Mouse (Mus musculus): ENCODE measurements around the gene Prr14l.
"Not testable (repeated sequence)": the region's sequence is repeated elsewhere in the genome, so short reads cannot be mapped to it uniquely, and the experiment has no call there.

Prr14l gene

GRCm38 (mm10) chr5:32786454-32786853 is 67.6 kb downstream of the Prr14l start:
- not testable (repeated sequence) for DNase-seq (ENCODE audit: low read depth, low spot score)

- DNase-seq (ENCODE audit: low read depth, low spot score), result peak; percentile 96
Measured at GRCm38 (mm10) chr5:32785313-32785915, 68.6 kb downstream of the Prr14l start, which contains the start of gene Pisd. Pisd (minus strand) TSS chr5:32785646.

- no peak for DNase-seq (ENCODE audit: low read depth, low spot score)
Measured at GRCm38 (mm10) chr5:32784726-32785125, 69.3 kb downstream of the Prr14l start.

- DNase-seq (ENCODE audit: low read depth, low spot score), result no peak
Measured at GRCm38 (mm10) chr5:32781596-32781995, 72.5 kb downstream of the Prr14l start.

GRCm38 (mm10) chr5:32778168-32778567 is 75.9 kb downstream of the Prr14l start:
- DNase-seq (ENCODE audit: low read depth, low spot score), result no peak

- no peak for DNase-seq (ENCODE audit: low read depth, low spot score)
Measured at GRCm38 (mm10) chr5:32772361-32772760, 81.7 kb downstream of the Prr14l start.

GRCm38 (mm10) chr5:32767636-32768373 is 86.3 kb downstream of the Prr14l start:
- peak; percentile 45 for DNase-seq (ENCODE audit: low read depth, low spot score)

- DNase-seq (ENCODE audit: low read depth, low spot score), result peak; percentile 38
Measured at GRCm38 (mm10) chr5:32767004-32767403, 87.1 kb downstream of the Prr14l start.

GRCm38 (mm10) chr5:32761566-32762140 is 92.4 kb downstream of the Prr14l start:
- DNase-seq (ENCODE audit: low read depth, low spot score), result no peak

- DNase-seq (ENCODE audit: low read depth, low spot score), result no peak
Measured at GRCm38 (mm10) chr5:32760787-32761186, 93.3 kb downstream of the Prr14l start.

GRCm38 (mm10) chr5:32760352-32760751 is 93.7 kb downstream of the Prr14l start:
- not testable (repeated sequence) for DNase-seq (ENCODE audit: low read depth, low spot score)

GRCm38 (mm10) chr5:32759662-32760061 is 94.4 kb downstream of the Prr14l start:
- no peak for DNase-seq (ENCODE audit: low read depth, low spot score)

GRCm38 (mm10) chr5:32756141-32756540 is 97.9 kb downstream of the Prr14l start:
- DNase-seq (ENCODE audit: low read depth, low spot score), result no peak

- no peak for DNase-seq (ENCODE audit: low read depth, low spot score)
Measured at GRCm38 (mm10) chr5:32751736-32752135, 102.3 kb downstream of the Prr14l start.

- DNase-seq (ENCODE audit: low read depth, low spot score), result no peak
Measured at GRCm38 (mm10) chr5:32748936-32749335, 105.1 kb downstream of the Prr14l start.

GRCm38 (mm10) chr5:32747650-32748375 is 106.2 kb downstream of the Prr14l start:
- DNase-seq (ENCODE audit: low read depth, low spot score), result peak; percentile 43

GRCm38 (mm10) chr5:32745705-32746655 is 108.1 kb downstream of the Prr14l start:
- DNase-seq (ENCODE audit: low read depth, low spot score), result no peak

- DNase-seq (ENCODE audit: low read depth, low spot score), result no peak
Measured at GRCm38 (mm10) chr5:32742149-32742548, 111.9 kb downstream of the Prr14l start.

GRCm38 (mm10) chr5:32741377-32741776 is 112.7 kb downstream of the Prr14l start:
- DNase-seq (ENCODE audit: low read depth, low spot score), result not testable (repeated sequence)

- DNase-seq (ENCODE audit: low read depth, low spot score), result not testable (repeated sequence)
Measured at GRCm38 (mm10) chr5:32740850-32741249, 113.2 kb downstream of the Prr14l start.

GRCm38 (mm10) chr5:32740138-32740537 is 113.9 kb downstream of the Prr14l start:
- DNase-seq (ENCODE audit: low read depth, low spot score), result no peak

Measured in CD4-positive helper T cell, adult 2 months (primary cell).